Mouse (Mus musculus): ENCODE data around the gene Sesn3. TPM values are rescaled to one million over a fixed set of nuclear protein-coding genes. Genes with fewer than 3 reads are reported as not detected.

The Sesn3 gene
- polyA plus RNA-seq, 1 experiment from 2014 or later, result 41.2 TPM

DNA sequence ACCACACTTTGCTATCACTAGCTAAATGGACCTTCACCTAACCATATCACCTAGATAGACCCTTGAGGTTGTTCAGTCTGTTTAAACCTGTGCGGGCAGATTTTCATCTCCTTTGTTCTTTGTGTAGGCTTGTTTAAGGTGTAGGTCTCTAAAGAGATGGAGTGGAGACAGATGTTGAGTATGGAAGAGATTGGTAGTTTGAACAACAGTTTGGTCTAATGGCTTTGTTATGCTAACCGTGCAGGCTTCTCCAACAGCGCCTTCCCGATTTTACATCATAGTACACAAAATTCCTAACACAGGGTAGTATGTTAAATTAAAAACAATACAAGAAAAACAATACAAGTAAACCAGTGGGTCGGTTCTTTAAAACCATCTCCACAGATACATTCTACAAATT, 281 bp upstream of the Sesn3 start:
- Histone ChIP-seq H3K4me2 (replicated peaks; ENCODE audit: low read depth, low read length) (peak overlapping the region; percentile 50), H3K4me3 (ENCODE audit: low read depth, low read length) (no peak overlapping the region; the same call in 1 of the 2 replicates), H3K36me3 (ENCODE audit: control insufficient read depth, insufficient read depth, low read length) (no peaks in the 10 kb centered on the region), H3K27ac (ENCODE audit: low read length) (peak overlapping the region; percentile 95), H3K4me1 (ENCODE audit: control insufficient read depth, insufficient read depth, low read length) (peaks cover 14% of the 10 kb centered on the region; the same call in 1 of the 2 replicates), H3K9me3 (ENCODE audit: control insufficient read depth, low read depth, low read length) (no peaks in the 10 kb centered on the region), H3K9ac (replicated peaks; ENCODE audit: low read depth, low read length) (no peak overlapping the region), H3K27me3 (ENCODE audit: control insufficient read depth, insufficient read depth, low read length) (no peaks in the 10 kb centered on the region)
- WGBS, result 39% methylated on average over 5 of the region's 5 CpGs
- no peak for ATAC-seq (ENCODE audit: insufficient number of reproducible peaks, insufficient read depth, low FRiP score, low read depth)

DNA sequence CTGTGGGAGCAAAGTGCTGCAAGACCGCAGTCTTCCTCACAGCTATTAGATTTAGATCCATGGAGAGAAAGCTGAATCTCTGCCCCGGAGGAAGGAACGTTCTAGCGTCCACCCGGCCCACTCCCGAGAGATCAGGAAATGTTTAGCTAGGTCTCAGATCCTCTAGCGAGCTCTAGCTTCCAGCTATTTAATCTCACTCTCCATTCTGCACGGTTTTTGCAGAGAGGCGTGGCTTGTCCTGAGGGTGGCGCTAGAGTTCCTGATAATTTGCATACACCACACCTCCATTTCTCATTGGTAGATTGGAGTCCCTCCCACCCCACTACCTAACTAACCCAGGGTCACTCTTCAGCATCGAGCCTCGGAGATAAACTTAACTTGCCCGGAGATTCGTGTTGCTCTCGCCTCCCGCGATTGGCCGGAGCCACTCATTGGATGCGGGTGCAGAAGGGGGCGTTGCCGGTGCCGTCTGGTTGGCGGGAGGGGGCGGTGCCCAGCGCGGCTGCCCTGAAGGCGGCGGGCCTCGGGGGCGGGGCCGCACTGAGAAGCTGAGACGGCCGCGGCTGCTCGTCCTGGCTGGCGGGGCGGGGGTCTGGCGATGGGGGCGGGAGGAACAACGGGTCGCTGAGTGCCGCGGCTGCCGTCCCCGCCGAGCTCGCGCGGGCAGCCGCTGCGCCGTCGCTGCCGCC, 1.1 kb downstream of the Sesn3 start:
- Histone ChIP-seq H3K9ac (replicated peaks; ENCODE audit: low read depth, low read length) (peak overlapping the region; percentile 87), H3K27ac (ENCODE audit: low read length) (peak overlapping the region; percentile 95), H3K4me3 (ENCODE audit: low read depth, low read length) (peak overlapping the region; percentile 84), H3K4me2 (replicated peaks; ENCODE audit: low read depth, low read length) (peak overlapping the region; percentile 56), H3K9me3 (ENCODE audit: control insufficient read depth, low read depth, low read length) (no peaks in the 10 kb centered on the region), H3K27me3 (ENCODE audit: control insufficient read depth, insufficient read depth, low read length) (no peaks in the 10 kb centered on the region), H3K36me3 (ENCODE audit: control insufficient read depth, insufficient read depth, low read length) (no peaks in the 10 kb centered on the region), H3K4me1 (ENCODE audit: control insufficient read depth, insufficient read depth, low read length) (peaks cover 14% of the 10 kb centered on the region; the same call in 1 of the 2 replicates)
- under 1% methylated on average over 50 of the region's 54 CpGs for WGBS
- ATAC-seq (ENCODE audit: insufficient number of reproducible peaks, insufficient read depth, low FRiP score, low read depth), result peak; percentile 99

DNA sequence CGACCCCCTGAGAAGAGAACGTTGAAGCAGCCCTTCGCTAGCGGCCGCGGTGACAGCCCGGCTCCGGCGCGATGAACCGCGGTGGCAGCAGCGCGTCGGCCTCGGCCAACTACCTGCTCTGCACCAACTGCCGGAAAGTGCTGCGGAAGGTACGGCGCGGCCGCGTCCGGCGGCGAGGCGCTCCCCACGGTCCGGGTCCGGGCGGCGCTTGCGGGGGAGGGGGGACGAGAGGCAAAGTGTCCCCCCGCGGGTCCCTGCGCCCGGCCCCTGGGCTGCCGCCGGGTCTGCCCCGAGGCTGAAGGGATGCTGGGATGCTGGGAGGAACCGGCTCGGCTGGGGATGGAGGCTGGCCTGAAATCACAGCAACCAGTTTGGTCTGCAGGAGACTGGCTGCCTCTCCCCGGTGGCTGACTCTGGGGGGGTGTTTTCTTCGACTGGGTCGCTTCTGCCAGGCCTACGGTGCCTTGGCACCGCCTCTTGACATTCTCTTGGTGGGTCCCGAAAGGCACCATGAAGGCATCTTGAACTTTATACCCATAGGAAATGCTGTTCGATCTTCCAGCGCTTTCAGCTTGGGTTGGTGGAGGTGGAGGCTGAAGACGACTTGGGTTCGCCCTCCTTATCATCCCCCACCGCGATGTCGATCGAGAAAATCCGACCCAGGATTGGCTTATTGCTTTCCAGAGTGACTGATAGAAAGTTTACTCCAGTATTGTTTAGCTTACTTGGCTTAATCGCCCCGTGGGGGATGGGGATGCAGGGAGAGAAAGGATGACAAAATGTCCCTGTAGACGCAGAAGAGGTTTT, 1.8 kb downstream of the Sesn3 start:
- H3K4me1 ChIP-seq (ENCODE audit: control insufficient read depth, insufficient read depth, low read length), result peaks cover 18% of the 10 kb centered on the region; the same call in 1 of the 2 replicates
- H3K4me2 ChIP-seq (replicated peaks; ENCODE audit: low read depth, low read length), result peak overlapping the region; percentile 56
- peak overlapping the region; percentile 84 for H3K4me3 ChIP-seq (ENCODE audit: low read depth, low read length)
- no peaks in the 10 kb centered on the region for H3K36me3 ChIP-seq (ENCODE audit: control insufficient read depth, insufficient read depth, low read length)
- peak; percentile 16 for ATAC-seq (ENCODE audit: insufficient number of reproducible peaks, insufficient read depth, low FRiP score, low read depth)
- H3K9ac ChIP-seq (replicated peaks; ENCODE audit: low read depth, low read length), result peak overlapping the region; percentile 87
- peak overlapping the region; percentile 91 for H3K27ac ChIP-seq (ENCODE audit: low read length)
- WGBS, result under 1% methylated on average over 47 of the region's 61 CpGs
- no peaks in the 10 kb centered on the region for H3K9me3 ChIP-seq (ENCODE audit: control insufficient read depth, low read depth, low read length)
- H3K27me3 ChIP-seq (ENCODE audit: control insufficient read depth, insufficient read depth, low read length), result no peaks in the 10 kb centered on the region

DNA sequence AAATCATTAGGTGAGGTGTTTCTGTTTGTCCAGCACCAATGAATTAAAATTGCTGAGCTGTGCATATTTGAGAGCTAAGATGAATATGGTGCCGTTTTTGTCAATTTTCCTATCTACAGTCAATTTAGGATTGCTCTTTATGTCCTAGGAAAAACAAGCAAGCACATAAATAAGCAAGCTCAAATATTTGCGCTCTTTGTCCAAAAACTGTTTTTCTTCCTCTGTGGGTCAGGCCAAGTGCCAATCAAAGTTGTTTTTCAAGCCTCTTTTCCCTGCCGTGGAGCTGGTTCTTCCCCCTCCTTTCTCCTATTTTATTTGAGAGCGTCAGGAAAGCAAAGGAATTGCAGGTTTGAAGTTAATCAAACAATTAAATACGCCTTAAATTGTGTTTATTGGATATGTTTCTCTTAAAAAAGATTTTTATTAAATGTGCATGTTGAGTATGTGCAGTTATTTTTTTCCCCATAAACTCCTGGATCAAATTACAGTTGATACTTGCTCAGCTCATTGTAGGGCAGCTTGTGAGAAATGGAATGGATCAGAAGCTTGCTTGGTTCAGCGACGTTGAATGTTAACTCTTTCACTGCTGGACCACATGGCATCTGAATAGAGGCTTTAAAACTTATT, 2.6 kb downstream of the Sesn3 start:
- Histone ChIP-seq H3K4me3 (ENCODE audit: low read depth, low read length) (peak overlapping the region; percentile 84), H3K4me2 (replicated peaks; ENCODE audit: low read depth, low read length) (peak overlapping the region; percentile 56), H3K9me3 (ENCODE audit: control insufficient read depth, low read depth, low read length) (no peaks in the 10 kb centered on the region), H3K36me3 (ENCODE audit: control insufficient read depth, insufficient read depth, low read length) (no peaks in the 10 kb centered on the region), H3K4me1 (ENCODE audit: control insufficient read depth, insufficient read depth, low read length) (peaks cover 18% of the 10 kb centered on the region; the same call in 1 of the 2 replicates), H3K9ac (replicated peaks; ENCODE audit: low read depth, low read length) (peak overlapping the region; percentile 87), H3K27ac (ENCODE audit: low read length) (peak overlapping the region; percentile 91), H3K27me3 (ENCODE audit: control insufficient read depth, insufficient read depth, low read length) (no peaks in the 10 kb centered on the region)
- ATAC-seq (ENCODE audit: insufficient number of reproducible peaks, insufficient read depth, low FRiP score, low read depth), result no peak
- whole genome bisulfite sequencing, result under 1% methylated on average over 7 of the region's 7 CpGs

DNA sequence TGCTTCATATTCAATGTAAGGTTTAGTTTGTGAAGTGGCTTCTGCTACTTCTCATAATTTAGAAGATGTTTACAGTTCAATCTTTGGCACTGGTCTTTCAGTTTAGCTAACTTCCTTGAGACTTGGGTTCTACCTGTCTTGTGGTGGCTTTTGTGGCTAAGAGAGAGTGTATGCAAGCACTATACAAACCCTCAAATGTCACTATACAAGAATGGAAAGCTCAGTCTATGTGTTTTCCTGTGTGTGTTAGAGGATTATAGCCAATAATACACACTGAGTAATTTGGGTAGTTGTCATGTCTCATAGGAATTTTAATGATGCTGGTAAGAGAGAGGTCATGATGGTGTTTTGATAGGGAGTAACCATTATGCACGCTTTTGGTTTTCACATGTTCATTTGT, 5.8 kb downstream of the Sesn3 start:
- Histone ChIP-seq H3K27ac (ENCODE audit: low read length) (no peak overlapping the region), H3K9ac (replicated peaks; ENCODE audit: low read depth, low read length) (no peak overlapping the region), H3K4me3 (ENCODE audit: low read depth, low read length) (no peak overlapping the region), H3K27me3 (ENCODE audit: control insufficient read depth, insufficient read depth, low read length) (no peaks in the 10 kb centered on the region), H3K9me3 (ENCODE audit: control insufficient read depth, low read depth, low read length) (no peaks in the 10 kb centered on the region), H3K4me1 (ENCODE audit: control insufficient read depth, insufficient read depth, low read length) (peaks cover 12% of the 10 kb centered on the region; the same call in 1 of the 2 replicates), H3K36me3 (ENCODE audit: control insufficient read depth, insufficient read depth, low read length) (no peaks in the 10 kb centered on the region), H3K4me2 (replicated peaks; ENCODE audit: low read depth, low read length) (no peak overlapping the region)
- WGBS, result 42% methylated on average over 1 of the region's 1 CpGs
- ATAC-seq (ENCODE audit: insufficient number of reproducible peaks, insufficient read depth, low FRiP score, low read depth), result no peak

DNA sequence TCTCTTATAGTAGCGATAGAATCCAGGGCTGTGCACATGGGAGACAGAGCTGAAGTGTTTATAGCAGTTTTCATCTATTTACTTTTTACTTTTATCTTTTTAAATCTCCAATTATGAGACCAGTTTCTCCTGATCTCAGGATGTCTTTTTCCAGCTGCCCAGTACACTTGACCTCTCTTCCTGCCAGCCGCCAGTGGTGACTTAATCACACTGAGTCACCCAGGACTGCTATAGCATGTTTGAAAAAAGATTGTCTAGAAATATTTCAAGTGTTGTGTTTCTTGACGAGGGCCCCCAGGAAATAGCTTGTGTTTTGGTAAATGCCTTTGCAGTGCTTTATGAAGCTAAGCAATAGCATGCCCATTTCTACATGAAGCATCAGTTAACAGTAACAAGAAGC, 10.2 kb downstream of the Sesn3 start:
- Histone ChIP-seq H3K27ac (ENCODE audit: low read length) (no peak overlapping the region), H3K4me2 (replicated peaks; ENCODE audit: low read depth, low read length) (no peak overlapping the region), H3K36me3 (ENCODE audit: control insufficient read depth, insufficient read depth, low read length) (no peaks in the 10 kb centered on the region), H3K9ac (replicated peaks; ENCODE audit: low read depth, low read length) (no peak overlapping the region), H3K27me3 (ENCODE audit: control insufficient read depth, insufficient read depth, low read length) (no peaks in the 10 kb centered on the region), H3K4me3 (ENCODE audit: low read depth, low read length) (no peak overlapping the region), H3K9me3 (ENCODE audit: control insufficient read depth, low read depth, low read length) (no peaks in the 10 kb centered on the region), H3K4me1 (ENCODE audit: control insufficient read depth, insufficient read depth, low read length) (0 out of 2 replicates have a peak, but pooled peaks cover 8% of the 10 kb centered on the region)
- ATAC-seq (ENCODE audit: insufficient number of reproducible peaks, insufficient read depth, low FRiP score, low read depth), result no peak
- 28% methylated on average over 3 of the region's 3 CpGs for WGBS

DNA sequence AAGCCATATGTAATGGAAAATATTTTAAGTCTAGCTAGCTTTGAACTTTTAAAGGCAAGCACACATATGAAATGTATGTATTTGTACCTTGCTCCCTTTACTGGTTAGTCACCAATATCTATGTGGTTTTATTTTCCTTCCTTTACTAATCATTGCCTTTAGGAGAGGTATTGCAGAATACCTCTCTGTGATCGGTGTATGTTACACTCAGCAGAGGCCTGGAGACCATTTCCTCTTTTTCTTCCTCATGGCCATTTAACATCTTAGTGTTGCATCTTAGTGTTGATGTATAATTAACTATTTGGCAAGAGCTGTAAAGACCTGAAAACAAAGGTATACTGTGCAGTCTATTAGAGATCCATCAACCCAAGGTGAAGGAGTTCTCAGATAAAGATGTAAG, 12.4 kb downstream of the Sesn3 start:
- Histone ChIP-seq H3K36me3 (ENCODE audit: control insufficient read depth, insufficient read depth, low read length) (no peaks in the 10 kb centered on the region), H3K4me2 (replicated peaks; ENCODE audit: low read depth, low read length) (no peak overlapping the region), H3K9me3 (ENCODE audit: control insufficient read depth, low read depth, low read length) (no peaks in the 10 kb centered on the region), H3K27ac (ENCODE audit: low read length) (no peak overlapping the region), H3K9ac (replicated peaks; ENCODE audit: low read depth, low read length) (no peak overlapping the region), H3K27me3 (ENCODE audit: control insufficient read depth, insufficient read depth, low read length) (no peaks in the 10 kb centered on the region), H3K4me3 (ENCODE audit: low read depth, low read length) (no peak overlapping the region), H3K4me1 (ENCODE audit: control insufficient read depth, insufficient read depth, low read length) (0 out of 2 replicates have a peak, but pooled peaks cover 4% of the 10 kb centered on the region)
- WGBS, result 89% methylated on average over 1 of the region's 1 CpGs
- ATAC-seq (ENCODE audit: insufficient number of reproducible peaks, insufficient read depth, low FRiP score, low read depth), result no peak

DNA sequence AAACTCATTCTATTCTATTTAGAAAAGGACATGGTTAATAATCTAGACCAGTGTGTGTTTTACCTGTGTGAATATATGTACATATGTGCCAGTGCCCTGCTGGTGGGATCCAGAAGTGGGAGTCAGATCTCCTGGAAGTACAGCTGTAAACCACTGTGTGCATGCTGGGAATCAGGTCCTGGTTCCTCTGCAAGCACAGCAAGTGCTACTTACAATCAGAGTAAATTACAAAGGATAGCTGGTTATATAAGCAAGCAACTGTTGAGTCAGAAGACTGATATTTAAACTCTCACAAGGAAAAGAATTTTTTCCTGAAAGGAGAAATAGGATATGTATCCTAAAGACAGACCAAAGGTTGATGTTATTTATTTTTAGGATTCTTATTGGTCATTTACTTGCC, 13.6 kb downstream of the Sesn3 start:
- Histone ChIP-seq H3K4me1 (ENCODE audit: control insufficient read depth, insufficient read depth, low read length) (0 out of 2 replicates have a peak, but pooled peaks cover 4% of the 10 kb centered on the region), H3K27ac (ENCODE audit: low read length) (no peak overlapping the region), H3K36me3 (ENCODE audit: control insufficient read depth, insufficient read depth, low read length) (no peaks in the 10 kb centered on the region), H3K9ac (replicated peaks; ENCODE audit: low read depth, low read length) (no peak overlapping the region), H3K9me3 (ENCODE audit: control insufficient read depth, low read depth, low read length) (no peaks in the 10 kb centered on the region), H3K27me3 (ENCODE audit: control insufficient read depth, insufficient read depth, low read length) (no peaks in the 10 kb centered on the region), H3K4me3 (ENCODE audit: low read depth, low read length) (no peak overlapping the region), H3K4me2 (replicated peaks; ENCODE audit: low read depth, low read length) (no peak overlapping the region)
- ATAC-seq (ENCODE audit: insufficient number of reproducible peaks, insufficient read depth, low FRiP score, low read depth), result no peak

Data from stomach, embryonic 14.5 days (tissue).